10 mouse cellular contexts compared by ENCODE assay signal in the genomic region with DNA sequence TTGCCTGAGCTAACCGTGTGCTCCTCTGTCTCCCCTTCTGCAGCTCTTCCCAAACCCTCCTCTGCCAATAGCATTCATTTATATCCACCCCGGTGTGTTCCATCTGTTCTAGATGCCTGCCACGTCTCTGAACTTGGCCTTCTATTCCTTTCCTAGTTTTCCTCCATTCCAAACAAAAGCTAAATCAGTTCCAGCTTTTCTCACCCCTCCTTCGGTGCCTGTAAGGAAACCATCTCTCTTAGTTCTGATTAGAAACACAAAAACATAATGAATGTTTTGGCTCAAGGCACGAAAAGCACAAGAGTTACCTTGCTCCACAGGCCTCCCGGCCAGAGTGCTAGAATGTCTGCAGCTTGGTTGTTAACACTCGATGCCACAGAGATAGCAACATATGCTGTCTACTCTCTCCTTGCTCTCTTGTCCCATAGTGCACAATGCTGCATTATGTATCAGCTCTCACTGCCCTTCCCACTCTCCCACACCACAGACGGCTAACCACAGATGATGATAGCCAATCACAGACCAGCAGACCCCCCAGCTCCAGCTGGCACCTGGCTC. TPM values are rescaled to one million over a fixed set of nuclear protein-coding genes. Genes with fewer than 3 reads are reported as not detected.
DNase-seq lines count a peak whose midpoint lies in the region; ATAC-seq and TF ChIP-seq lines count a peak whose summit lies in the region.
"Had no signal": no experiment of that assay in that cellular context is flagged by ENCODE, and none has a peak within 500 bp of the region (broad histone marks: within the 10 kb centered on the region; RNA-seq: fewer than 3 reads in every experiment).

A gene (minus strand): TSS at position 388 of the 558 bp plus-strand sequence.
A gene (minus strand): TSS at position 419 of the 558 bp plus-strand sequence.

- 38% methylated on average over 8 of the region's 8 CpGs for WGBS in kidney, postnatal 0 days
- 38% methylated on average over 8 of the region's 8 CpGs for WGBS in kidney, embryonic 15.5 days

- H3K4me2 ChIP-seq in kidney, postnatal 0 days (ENCODE audit: low read length), result no peak within 1 kb of the TSS
- no peak within 1 kb of the TSS for H3K4me2 ChIP-seq in kidney, embryonic 15.5 days

- TF ChIP-seq CTCF in kidney, postnatal 0 days (IDR thresholded peaks at IDR 0.05; ENCODE audit: low read depth), result no peak

- H3K4me1 ChIP-seq in kidney, postnatal 0 days (replicated peaks; ENCODE audit: insufficient read depth, low read length), result no peaks in the 10 kb centered on the region
- peaks cover 10% of the 10 kb centered on the region; the same call in 1 of the 2 replicates for H3K4me1 ChIP-seq in kidney, embryonic 15.5 days

- peak; percentile 17 for DNase-seq in kidney, postnatal 0 days (ENCODE audit: low spot score)
- peak; percentile 93 for DNase-seq in cerebellum, adult 9-10 months
- peak; percentile 81 to 90 for DNase-seq in thymus, adult 18-20 months
- no peak for DNase-seq in urinary bladder, adult 2 months (ENCODE audit: low spot score)
- DNase-seq in layer of hippocampus, adult 11-12 months (ENCODE audit: low spot score), result no peak
- DNase-seq: heart, adult 2 months had no signal

- H3K9ac ChIP-seq in kidney, postnatal 0 days (ENCODE audit: low read depth, low read length), result no peak within 1 kb of the TSS
- H3K9ac ChIP-seq in kidney, embryonic 15.5 days, result no peak within 1 kb of the TSS

- no peak for ATAC-seq in kidney, postnatal 0 days (replicated peaks; ENCODE audit: low FRiP score, low read depth)
- no peak for ATAC-seq in kidney, embryonic 15.5 days (replicated peaks; ENCODE audit: low FRiP score)
- ATAC-seq in erythroid progenitor cell, adult 5-6 weeks (replicated peaks; ENCODE audit: low FRiP score, poor library complexity, severe bottlenecking), result no peak
- no peak for ATAC-seq in monocyte, adult 5-6 weeks (replicated peaks; ENCODE audit: insufficient number of reproducible peaks, low FRiP score, low TSS enrichment, poor library complexity, severe bottlenecking)
- ATAC-seq: Patski had no signal

- no peaks in the 10 kb centered on the region for H3K36me3 ChIP-seq in kidney, postnatal 0 days (ENCODE audit: insufficient read depth, low read length)
- no peaks in the 10 kb centered on the region for H3K36me3 ChIP-seq in kidney, embryonic 15.5 days

- no peaks in the 10 kb centered on the region for H3K9me3 ChIP-seq in kidney, postnatal 0 days (replicated peaks; ENCODE audit: low read length)
- H3K9me3 ChIP-seq in kidney, embryonic 15.5 days (replicated peaks), result no peaks in the 10 kb centered on the region

- no peak within 1 kb of the TSS for H3K4me3 ChIP-seq in kidney, postnatal 0 days (replicated peaks; ENCODE audit: low read depth, low read length)
- no peak within 1 kb of the TSS for H3K4me3 ChIP-seq in kidney, embryonic 15.5 days (replicated peaks)
- H3K4me3 ChIP-seq: heart, adult 2 months had no signal

- H3K27me3 ChIP-seq in kidney, postnatal 0 days (ENCODE audit: insufficient read depth, low read length), result no peaks in the 10 kb centered on the region; the same call in 1 of the 2 replicates
- no peaks in the 10 kb centered on the region; the same call in 1 of the 2 replicates for H3K27me3 ChIP-seq in kidney, embryonic 15.5 days

- H3K27ac ChIP-seq in kidney, postnatal 0 days, result no peak within 1 kb of the TSS
- H3K27ac ChIP-seq in kidney, embryonic 15.5 days, result no peak within 1 kb of the TSS
- H3K27ac ChIP-seq: heart, adult 2 months had no signal

RNA-seq across cellular contexts. Expression of the first gene that starts in this region (rescaled TPM):
- polyA plus RNA-seq in kidney, postnatal 0 days (2015; fragmentation: Nextera tagmentation; extraction: Ambion mirVana), result 0.01 and 0.05 TPM in 2 replicates
- polyA plus RNA-seq in kidney, embryonic 15.5 days (2015; fragmentation: Nextera tagmentation; extraction: Ambion mirVana), result 0.05 and 0.06 TPM in 2 replicates
- total RNA-seq in erythroid progenitor cell, adult 5-6 weeks (2015; ENCODE audit: low replicate concordance), result 9.7 and 13.4 TPM in 2 replicates
- total RNA-seq in erythroid progenitor cell, adult 5-6 weeks (2017; ENCODE audit: low replicate concordance), result 9.8 and 10.7 TPM in 2 replicates
- polyA plus RNA-seq in urinary bladder, adult 2 months (2012; rRNA removed), result not detected in 2 replicates
- total RNA-seq in monocyte, adult 5-6 weeks (2017), result 0.10 to 0.86 TPM (median 0.32 TPM) in 3 replicates
- polyA plus RNA-seq: Patski had no signal

RNA-seq across cellular contexts. Expression of the second gene that starts in this region (rescaled TPM):
- polyA plus RNA-seq in kidney, postnatal 0 days (2015; fragmentation: Nextera tagmentation; extraction: Ambion mirVana), result 65.8 and 75.1 TPM in 2 replicates
- polyA plus RNA-seq in kidney, embryonic 15.5 days (2015; fragmentation: Nextera tagmentation; extraction: Ambion mirVana), result 58.6 and 58.7 TPM in 2 replicates
- 9.6 and 17.7 TPM in 2 replicates for total RNA-seq in erythroid progenitor cell, adult 5-6 weeks (2015; ENCODE audit: low replicate concordance)
- total RNA-seq in erythroid progenitor cell, adult 5-6 weeks (2017; ENCODE audit: low replicate concordance), result 6.2 and 10.4 TPM in 2 replicates
- polyA plus RNA-seq in urinary bladder, adult 2 months (2012; rRNA removed), result 44.8 and 54.1 TPM in 2 replicates
- 11.9 to 22.1 TPM (median 22.0 TPM) in 3 replicates for total RNA-seq in monocyte, adult 5-6 weeks (2017)

Comparison
In these comparisons a context has a peak if more than half of its experiments do, and no peak if none do; other contexts are left out.
1. DNase-seq: peak in kidney, postnatal 0 days (single experiment), cerebellum, adult 9-10 months (single experiment) and thymus, adult 18-20 months (2 of 2); none in urinary bladder, adult 2 months (single experiment) and layer of hippocampus, adult 11-12 months (single experiment).